Mouse (Mus musculus) hindbrain, embryonic 11.5 days (tissue): ENCODE measurements around the gene Rapgef5. TPM values are rescaled to one million over a fixed set of nuclear protein-coding genes. Genes with fewer than 3 reads are reported as not detected.

ENCODE experiments used
- ATAC-seq: fragments of 200-750 bp; cut with Nextera tagmentation; 2 replicates; pipeline ENCODE4 v1.8.0; 2017; ENCODE audit warnings: mild to moderate bottlenecking, moderate TSS enrichment, moderate library complexity; ENCODE audit not compliant: low FRiP score
- DNase-seq: peaks from one replicate; pipeline ENCODE4 v3.0.0-alpha.2; 2015; ENCODE audit warnings: low spot score
- H3K27ac ChIP-seq: fragments of 300-500 bp; sonication (generic); 2 replicates; pipeline ENCODE4 v1.5.1; 2014; ENCODE audit warnings: mild to moderate bottlenecking, low read depth, low read length
- H3K27me3 ChIP-seq: fragments of 300-500 bp; sonication (generic); 2 replicates; pipeline ENCODE4 v1.6.1; 2014; ENCODE audit warnings: mild to moderate bottlenecking, low read length, moderate library complexity, mixed read lengths; ENCODE audit not compliant: control insufficient read depth, insufficient read depth
- H3K36me3 ChIP-seq: fragments of 300-500 bp; sonication (generic); 2 replicates; pipeline ENCODE4 v1.6.1; 2014; ENCODE audit warnings: mild to moderate bottlenecking, low read length, moderate library complexity, mixed read lengths; ENCODE audit not compliant: control insufficient read depth, insufficient read depth
- H3K4me1 ChIP-seq: fragments of 300-500 bp; sonication (generic); replicated peaks from 2 replicates; pipeline ENCODE4 v1.6.1; 2014; ENCODE audit warnings: low read length, mixed read lengths; ENCODE audit not compliant: control insufficient read depth, insufficient read depth
- H3K4me2 ChIP-seq: fragments of 300-500 bp; sonication (generic); replicated peaks from 2 replicates; pipeline ENCODE4 v1.6.1; 2014; ENCODE audit warnings: mild to moderate bottlenecking, low read depth, low read length
- H3K4me3 ChIP-seq: fragments of 300-500 bp; sonication (generic); 2 replicates; pipeline ENCODE4 v1.5.1; 2014; ENCODE audit warnings: low read depth, low read length
- H3K9ac ChIP-seq: fragments of 300-500 bp; sonication (generic); 2 replicates; pipeline ENCODE4 v1.6.1; 2014; ENCODE audit warnings: low read depth, low read length
- H3K9me3 ChIP-seq: fragments of 300-500 bp; sonication (generic); 2 replicates; pipeline ENCODE4 v1.6.1; 2016; ENCODE audit warnings: low read length; ENCODE audit not compliant: control insufficient read depth
- WGBS: fragments of 180-500 bp; shearing (Covaris S2); extraction: QIAGEN DNeasy Blood & Tissue Kit; methylation state at CpG from one replicate; pipeline ENCODE4 v1.1.7; 2014; 5-methylcytosine and 5-hydroxymethylcytosine counted together
- polyA plus RNA-seq: library from polyadenylated mRNA; unstranded; fragments of >200 nt; fragmentation: Nextera tagmentation; extraction: Ambion mirVana; gene quantifications from 2 replicates; pipeline ENCODE4 v1.2.1, GENCODE M21; 2014

Gene Rapgef5
- polyA plus RNA-seq, 1 experiment from 2014 or later: 23.8 TPM

GRCm38 (mm10) chr12:117612715-117613114, 96.4 kb downstream of the Rapgef5 start:
- Histone ChIP-seq H3K4me1 (no peaks in the 10 kb centered on the region), H3K4me2 (no peak overlapping the region), H3K4me3 (no peak overlapping the region), H3K36me3 (no peaks in the 10 kb centered on the region), H3K9me3 (no peaks in the 10 kb centered on the region), H3K27me3 (no peaks in the 10 kb centered on the region), H3K9ac (no peak overlapping the region), H3K27ac (no peak overlapping the region)
- peak; percentile 49 for ATAC-seq
- DNase-seq: no peak
- WGBS: 77% methylated on average over 3 of the region's 3 CpGs

GRCm38 (mm10) chr12:117619523-117620023, 103.3 kb downstream of the Rapgef5 start:
- H3K4me3 ChIP-seq: no peak overlapping the region
- H3K9ac ChIP-seq: no peak overlapping the region
- H3K27ac ChIP-seq: no peak overlapping the region
- H3K4me2 ChIP-seq: no peak overlapping the region
- H3K27me3 ChIP-seq: no peaks in the 10 kb centered on the region
- 79% methylated on average over 4 of the region's 4 CpGs for WGBS
- no peaks in the 10 kb centered on the region for H3K4me1 ChIP-seq
- H3K36me3 ChIP-seq: no peaks in the 10 kb centered on the region
- DNase-seq (no peak), ATAC-seq (no peak)
- H3K9me3 ChIP-seq: no peaks in the 10 kb centered on the region

GRCm38 (mm10) chr12:117622972-117623371, 106.7 kb downstream of the Rapgef5 start:
- 92% methylated on average over 2 of the region's 2 CpGs for WGBS

GRCm38 (mm10) chr12:117627311-117627710, 111.0 kb downstream of the Rapgef5 start:
- Histone ChIP-seq H3K36me3 (no peaks in the 10 kb centered on the region), H3K4me2 (no peak overlapping the region), H3K9ac (no peak overlapping the region), H3K4me1 (peaks cover 6% of the 10 kb centered on the region; the same call in 1 of the 2 replicates), H3K27me3 (no peaks in the 10 kb centered on the region), H3K9me3 (no peaks in the 10 kb centered on the region), H3K27ac (no peak overlapping the region), H3K4me3 (no peak overlapping the region)
- DNase-seq (peak; percentile 58), ATAC-seq (peak; percentile 89)
- WGBS: 39% methylated on average over 2 of the region's 2 CpGs

More at GRCm38 (mm10) chr12:117622972-117623371, 106.7 kb downstream of the Rapgef5 start:
- ATAC-seq (no peak), DNase-seq (no peak)
- Histone ChIP-seq H3K9ac (no peak overlapping the region), H3K4me2 (no peak overlapping the region), H3K27me3 (no peaks in the 10 kb centered on the region), H3K4me1 (0 out of 2 replicates have a peak, but pooled peaks cover 2% of the 10 kb centered on the region), H3K4me3 (no peak overlapping the region), H3K27ac (no peak overlapping the region), H3K9me3 (no peaks in the 10 kb centered on the region), H3K36me3 (no peaks in the 10 kb centered on the region)

- Histone ChIP-seq H3K36me3 (no peaks in the 10 kb centered on the region), H3K27ac (peak overlapping the region; percentile 56), H3K4me2 (no peak overlapping the region), H3K9me3 (no peaks in the 10 kb centered on the region), H3K9ac (no peak overlapping the region), H3K4me1 (peaks cover 6% of the 10 kb centered on the region; the same call in 1 of the 2 replicates), H3K27me3 (no peaks in the 10 kb centered on the region), H3K4me3 (no peak overlapping the region)
- ATAC-seq: peak; percentile 70
- peak; percentile 34 for DNase-seq
- WGBS: 60% methylated on average over 18 of the region's 18 CpGs
Measured at GRCm38 (mm10) chr12:117628321-117629093, 112.2 kb downstream of the Rapgef5 start.

- Histone ChIP-seq H3K4me2 (no peak overlapping the region), H3K4me3 (no peak overlapping the region), H3K27me3 (no peaks in the 10 kb centered on the region), H3K9ac (no peak overlapping the region), H3K4me1 (peaks cover 6% of the 10 kb centered on the region; the same call in 1 of the 2 replicates), H3K27ac (no peak overlapping the region), H3K36me3 (no peaks in the 10 kb centered on the region), H3K9me3 (no peaks in the 10 kb centered on the region)
- ATAC-seq (no peak), DNase-seq (no peak)
- 70% methylated on average over 1 of the region's 1 CpGs for WGBS
Measured at GRCm38 (mm10) chr12:117632133-117632532, 115.9 kb downstream of the Rapgef5 start.

GRCm38 (mm10) chr12:117636139-117636772, 120.0 kb downstream of the Rapgef5 start:
- Histone ChIP-seq H3K9me3 (no peaks in the 10 kb centered on the region), H3K4me3 (no peak overlapping the region), H3K36me3 (no peaks in the 10 kb centered on the region), H3K4me2 (no peak overlapping the region), H3K27ac (no peak overlapping the region), H3K4me1 (no peaks in the 10 kb centered on the region), H3K9ac (no peak overlapping the region), H3K27me3 (no peaks in the 10 kb centered on the region)
- 68% methylated on average over 2 of the region's 2 CpGs for whole genome bisulfite sequencing
- DNase-seq: no peak
- ATAC-seq: peak; percentile 27; the same call in 1 of the 2 replicates

GRCm38 (mm10) chr12:117636969-117637368, 120.7 kb downstream of the Rapgef5 start:
- no peaks in the 10 kb centered on the region for H3K27me3 ChIP-seq

More at GRCm38 (mm10) chr12:117636969-117637368, 120.7 kb downstream of the Rapgef5 start:
- no peaks in the 10 kb centered on the region for H3K9me3 ChIP-seq
- no peak overlapping the region for H3K27ac ChIP-seq
- H3K4me2 ChIP-seq: no peak overlapping the region
- H3K4me3 ChIP-seq: no peak overlapping the region
- H3K9ac ChIP-seq: no peak overlapping the region
- ATAC-seq (peak; percentile 59; the same call in 1 of the 2 replicates), DNase-seq (no peak)
- 84% methylated on average over 6 of the region's 6 CpGs for WGBS
- no peaks in the 10 kb centered on the region for H3K4me1 ChIP-seq
- H3K36me3 ChIP-seq: no peaks in the 10 kb centered on the region
